Mouse (Mus musculus): ENCODE measurements around the gene Acsm1. TPM values are rescaled to one million over a fixed set of nuclear protein-coding genes. Genes with fewer than 3 reads are reported as not detected.
A peak's percentile ranks its signal among the peaks of the same experiment; 100 is the strongest.

The Acsm1 gene
- polyA plus RNA-seq, 1 experiment from 2014 or later, result 2.1 TPM

- Histone ChIP-seq H3K9ac (no peak overlapping the region), H3K4me3 (replicated peaks) (no peak overlapping the region), H3K4me2 (no peak overlapping the region), H3K27me3 (no peaks in the 10 kb centered on the region), H3K9me3 (replicated peaks) (no peaks in the 10 kb centered on the region), H3K4me1 (no peaks in the 10 kb centered on the region), H3K27ac (no peak overlapping the region), H3K36me3 (no peaks in the 10 kb centered on the region)
- 75% methylated on average over 9 of the region's 9 CpGs for WGBS
- no peak for ATAC-seq (replicated peaks; ENCODE audit: low FRiP score)
These were observed 731 bp upstream of the Acsm1 start for GRCm38 (mm10) chr7:119605926-119606663.

- no peaks in the 10 kb centered on the region for H3K4me1 ChIP-seq
- H3K4me2 ChIP-seq, result no peak overlapping the region
- no peak overlapping the region for H3K27ac ChIP-seq
- no peaks in the 10 kb centered on the region for H3K9me3 ChIP-seq (replicated peaks)
- no peaks in the 10 kb centered on the region for H3K27me3 ChIP-seq
- ATAC-seq (replicated peaks; ENCODE audit: low FRiP score), result no peak
- WGBS, result 68% methylated on average over 9 of the region's 9 CpGs
- H3K9ac ChIP-seq, result no peak overlapping the region
- no peak overlapping the region for H3K4me3 ChIP-seq (replicated peaks)
- no peaks in the 10 kb centered on the region for H3K36me3 ChIP-seq
These were observed 1.1 kb downstream of the Acsm1 start for GRCm38 (mm10) chr7:119607796-119608515.

GRCm38 (mm10) chr7:119616531-119616930, 9.7 kb downstream of the Acsm1 start:
- Histone ChIP-seq H3K27ac (no peak overlapping the region), H3K27me3 (no peaks in the 10 kb centered on the region), H3K9me3 (replicated peaks) (no peaks in the 10 kb centered on the region), H3K36me3 (no peaks in the 10 kb centered on the region), H3K4me2 (no peak overlapping the region), H3K4me1 (no peaks in the 10 kb centered on the region), H3K9ac (no peak overlapping the region), H3K4me3 (replicated peaks) (no peak overlapping the region)
- no peak for ATAC-seq (replicated peaks; ENCODE audit: low FRiP score)
- 39% methylated on average over 1 of the region's 1 CpGs for WGBS

GRCm38 (mm10) chr7:119617593-119617992, 10.8 kb downstream of the Acsm1 start:
- no peak overlapping the region for H3K27ac ChIP-seq
- H3K4me3 ChIP-seq (replicated peaks), result no peak overlapping the region
- no peak overlapping the region for H3K4me2 ChIP-seq
- no peak for ATAC-seq (replicated peaks; ENCODE audit: low FRiP score)
- no peaks in the 10 kb centered on the region for H3K36me3 ChIP-seq
- WGBS, result 77% methylated on average over 6 of the region's 6 CpGs
- no peaks in the 10 kb centered on the region for H3K4me1 ChIP-seq
- H3K9me3 ChIP-seq (replicated peaks), result no peaks in the 10 kb centered on the region
- no peaks in the 10 kb centered on the region for H3K27me3 ChIP-seq
- no peak overlapping the region for H3K9ac ChIP-seq

- Histone ChIP-seq H3K4me2 (no peak overlapping the region), H3K36me3 (no peaks in the 10 kb centered on the region), H3K4me1 (no peaks in the 10 kb centered on the region), H3K27ac (no peak overlapping the region), H3K9me3 (replicated peaks) (no peaks in the 10 kb centered on the region), H3K9ac (no peak overlapping the region), H3K4me3 (replicated peaks) (no peak overlapping the region), H3K27me3 (no peaks in the 10 kb centered on the region)
- WGBS, result 47% methylated on average over 4 of the region's 4 CpGs
- no peak for ATAC-seq (replicated peaks; ENCODE audit: low FRiP score)
These were observed 11.5 kb downstream of the Acsm1 start for GRCm38 (mm10) chr7:119618209-119618935.

GRCm38 (mm10) chr7:119620157-119620556, 13.3 kb downstream of the Acsm1 start:
- no peak for ATAC-seq (replicated peaks; ENCODE audit: low FRiP score)
- H3K27me3 ChIP-seq, result no peaks in the 10 kb centered on the region
- H3K9me3 ChIP-seq (replicated peaks), result no peaks in the 10 kb centered on the region
- H3K9ac ChIP-seq, result no peak overlapping the region
- H3K36me3 ChIP-seq, result no peaks in the 10 kb centered on the region
- no peaks in the 10 kb centered on the region for H3K4me1 ChIP-seq
- no peak overlapping the region for H3K4me3 ChIP-seq (replicated peaks)
- H3K4me2 ChIP-seq, result no peak overlapping the region
- H3K27ac ChIP-seq, result no peak overlapping the region

GRCm38 (mm10) chr7:119638773-119639172, 31.9 kb downstream of the Acsm1 start:
- no peaks in the 10 kb centered on the region for H3K4me1 ChIP-seq
- H3K27me3 ChIP-seq, result no peaks in the 10 kb centered on the region
- H3K9ac ChIP-seq, result no peak overlapping the region
- H3K4me2 ChIP-seq, result no peak overlapping the region
- ATAC-seq (replicated peaks; ENCODE audit: low FRiP score), result no peak
- H3K9me3 ChIP-seq (replicated peaks), result no peaks in the 10 kb centered on the region
- H3K27ac ChIP-seq, result no peak overlapping the region
- no peaks in the 10 kb centered on the region for H3K36me3 ChIP-seq
- H3K4me3 ChIP-seq (replicated peaks), result no peak overlapping the region

GRCm38 (mm10) chr7:119642307-119642706, 35.5 kb downstream of the Acsm1 start:
- 0 out of 2 replicates have a peak overlapping the region, but pooled peaks have one; percentile 24 for H3K27ac ChIP-seq
- WGBS, result 74% methylated on average over 5 of the region's 5 CpGs

GRCm38 (mm10) chr7:119667893-119668292, 61.1 kb downstream of the Acsm1 start:
- no peak overlapping the region for H3K9ac ChIP-seq
- no peak overlapping the region for H3K4me2 ChIP-seq
- H3K27ac ChIP-seq, result no peak overlapping the region
- H3K36me3 ChIP-seq, result no peaks in the 10 kb centered on the region
- ATAC-seq (replicated peaks; ENCODE audit: low FRiP score), result no peak
- 86% methylated on average over 3 of the region's 3 CpGs for WGBS
- peaks cover 4% of the 10 kb centered on the region; the same call in 1 of the 2 replicates for H3K27me3 ChIP-seq
- H3K4me1 ChIP-seq, result no peaks in the 10 kb centered on the region
- no peak overlapping the region for H3K4me3 ChIP-seq (replicated peaks)
- no peaks in the 10 kb centered on the region for H3K9me3 ChIP-seq (replicated peaks)

More at GRCm38 (mm10) chr7:119642307-119642706, 35.5 kb downstream of the Acsm1 start:
- H3K4me1 ChIP-seq, result no peaks in the 10 kb centered on the region
- H3K27me3 ChIP-seq, result no peaks in the 10 kb centered on the region
- peak overlapping the region; percentile 13 for H3K4me3 ChIP-seq (replicated peaks)
- ATAC-seq (replicated peaks; ENCODE audit: low FRiP score), result 0 out of 2 replicates have a peak, but pooled peaks have one; percentile 56
- H3K36me3 ChIP-seq, result no peaks in the 10 kb centered on the region
- H3K9me3 ChIP-seq (replicated peaks), result no peaks in the 10 kb centered on the region
- H3K4me2 ChIP-seq, result no peak overlapping the region
- no peak overlapping the region for H3K9ac ChIP-seq

GRCm38 (mm10) chr7:119670395-119670794, 63.6 kb downstream of the Acsm1 start:
- 61% methylated on average over 5 of the region's 5 CpGs for WGBS
- Histone ChIP-seq H3K9ac (no peak overlapping the region), H3K4me2 (no peak overlapping the region), H3K4me3 (replicated peaks) (no peak overlapping the region), H3K9me3 (replicated peaks) (no peaks in the 10 kb centered on the region), H3K27me3 (peaks cover 4% of the 10 kb centered on the region; the same call in 1 of the 2 replicates), H3K36me3 (no peaks in the 10 kb centered on the region), H3K27ac (no peak overlapping the region), H3K4me1 (no peaks in the 10 kb centered on the region)
- no peak for ATAC-seq (replicated peaks; ENCODE audit: low FRiP score)

- Histone ChIP-seq H3K27ac (no peak overlapping the region), H3K36me3 (no peaks in the 10 kb centered on the region), H3K9ac (no peak overlapping the region), H3K27me3 (peaks cover 4% of the 10 kb centered on the region; the same call in 1 of the 2 replicates), H3K4me3 (replicated peaks) (no peak overlapping the region), H3K9me3 (replicated peaks) (no peaks in the 10 kb centered on the region), H3K4me2 (no peak overlapping the region), H3K4me1 (no peaks in the 10 kb centered on the region)
- no peak for ATAC-seq (replicated peaks; ENCODE audit: low FRiP score)
- 48% methylated on average over 6 of the region's 6 CpGs for WGBS
These were observed 64.1 kb downstream of the Acsm1 start for GRCm38 (mm10) chr7:119670925-119671324.

- 22% methylated on average over 6 of the region's 6 CpGs for WGBS
These were observed 66.6 kb downstream of the Acsm1 start for GRCm38 (mm10) chr7:119673465-119673864.

More at GRCm38 (mm10) chr7:119673465-119673864, 66.6 kb downstream of the Acsm1 start:
- Histone ChIP-seq H3K9me3 (replicated peaks) (no peaks in the 10 kb centered on the region), H3K27ac (no peak overlapping the region), H3K4me3 (replicated peaks) (no peak overlapping the region), H3K4me1 (no peaks in the 10 kb centered on the region), H3K4me2 (no peak overlapping the region), H3K27me3 (peaks cover 4% of the 10 kb centered on the region; the same call in 1 of the 2 replicates), H3K9ac (no peak overlapping the region), H3K36me3 (no peaks in the 10 kb centered on the region)
- no peak; the same call in 1 of the 2 replicates for ATAC-seq (replicated peaks; ENCODE audit: low FRiP score)

Measured in kidney, embryonic 15.5 days (tissue).